Mouse (Mus musculus): ENCODE measurements around the gene Cd27. TPM values are rescaled to one million over a fixed set of nuclear protein-coding genes. Genes with fewer than 3 reads are reported as not detected.
A peak's percentile ranks its signal among the peaks of the same experiment; 100 is the strongest.

Cd27 gene
- total RNA-seq, 2 experiments from 2014 or later = 0.43 to 0.51 TPM

- DNase-seq = no peak
Measured at GRCm38 (mm10) chr6:125213715-125214114, 23.1 kb downstream of the Cd27 start.

GRCm38 (mm10) chr6:125213129-125213528 lies 23.7 kb downstream of the Cd27 start:
- DNase-seq = no peak

GRCm38 (mm10) chr6:125212621-125213020 lies 24.2 kb downstream of the Cd27 start:
- DNase-seq = no peak

GRCm38 (mm10) chr6:125210436-125210835 lies 26.4 kb downstream of the Cd27 start:
- no peak for DNase-seq

GRCm38 (mm10) chr6:125197166-125197565 lies 39.6 kb downstream of the Cd27 start:
- no peak for DNase-seq

- DNase-seq = no peak
Measured at GRCm38 (mm10) chr6:125196301-125196700, 40.5 kb downstream of the Cd27 start.

GRCm38 (mm10) chr6:125195541-125196075 lies 41.2 kb downstream of the Cd27 start:
- no peak for DNase-seq

- no peak for DNase-seq
Measured at GRCm38 (mm10) chr6:125193390-125193789, 43.4 kb downstream of the Cd27 start.

- no peak for DNase-seq
Measured at GRCm38 (mm10) chr6:125192841-125193240, 44.0 kb downstream of the Cd27 start.

GRCm38 (mm10) chr6:125192016-125192714 lies 44.6 kb downstream of the Cd27 start:
- peak; percentile 89 for DNase-seq

- peak; percentile 97 for DNase-seq
Measured at GRCm38 (mm10) chr6:125191332-125192015, 45.3 kb downstream of the Cd27 start, which contains the start of the genes Ncapd2 and Mrpl51. TSS of gene Ncapd2 (minus strand) at chr6:125191701. TSS of gene Mrpl51 (plus strand) at chr6:125191801.

- no peak for DNase-seq
Measured at GRCm38 (mm10) chr6:125190816-125191215, 46.0 kb downstream of the Cd27 start.

GRCm38 (mm10) chr6:125186203-125186602 lies 50.6 kb downstream of the Cd27 start:
- DNase-seq = no peak

Small RNA genes lying within 50 kb of the gene (microRNA-seq; reads per million reads assigned to microRNA genes)
- gene Mir3098 (ENCODE audit: borderline replicate concordance in 2 of 2) (0.53 to 0.74 reads per million in 2 experiments), gene Mir8113 (ENCODE audit: borderline replicate concordance in 2 of 2) (0 reads per million in 2 experiments)

Other genes with a start within 250 kb of the Cd27 start
- not detected for gene Pianp, start 240.3 kb downstream of the Cd27 start, total RNA-seq (2021)
- 10 to 100 TPM; 18.5 to 19.3 TPM for gene Zfp384, start 227.9 kb downstream of the Cd27 start, total RNA-seq (2021)
- gene Ing4, start 197.2 kb downstream of the Cd27 start, total RNA-seq (2021) = 10 to 100 TPM; 24.2 to 29.1 TPM
- gene Acrbp, start 187.3 kb downstream of the Cd27 start, total RNA-seq (2021) = 1 to 10 TPM; 1.1 to 1.9 TPM
- gene Lpar5, start 169.1 kb downstream of the Cd27 start, total RNA-seq (2021) = not detected
- 10 to 100 TPM; 67.8 to 72.6 TPM for gene Chd4, start 141.0 kb downstream of the Cd27 start, total RNA-seq (2021)
- gene Nop2, start 105.1 kb downstream of the Cd27 start, total RNA-seq (2021) = 10 to 100 TPM; 14.6 to 18.6 TPM
- gene Iffo1, start 91.8 kb downstream of the Cd27 start, total RNA-seq (2021) = 10 to 100 TPM; 12.4 to 15.3 TPM
- gene Gapdh, start 70.5 kb downstream of the Cd27 start, total RNA-seq (2021) = over 10,000 TPM; 11,297 to 11,631 TPM
- 10 to 100 TPM; 12.1 to 12.7 TPM for gene Ncapd2, start 45.3 kb downstream of the Cd27 start, total RNA-seq (2021)
- gene Mrpl51, start 45.2 kb downstream of the Cd27 start, total RNA-seq (2021) = 100 to 1,000 TPM; 214 to 227 TPM
- 10 to 100 TPM; 17.5 to 19.2 TPM for gene Vamp1, start 21.5 kb downstream of the Cd27 start, total RNA-seq (2021)
- 1 to 10 TPM; 1.4 to 2.6 TPM for gene Tapbpl, start 5.2 kb downstream of the Cd27 start, total RNA-seq (2021)
- gene Tuba3a, start 49.0 kb upstream of the Cd27 start, total RNA-seq (2021) = not detected
- gene Ltbr, start 76.9 kb upstream of the Cd27 start, total RNA-seq (2021) = 10 to 100 TPM; 21.2 to 21.7 TPM
- gene Scnn1a, start 83.6 kb upstream of the Cd27 start, total RNA-seq (2021) = under 1 TPM; 0.10 to 0.19 TPM
- gene Tnfrsf1a, start 112.4 kb upstream of the Cd27 start, total RNA-seq (2021) = 10 to 100 TPM; 26.7 to 33.7 TPM
- not detected for gene Plekhg6, start 143.8 kb upstream of the Cd27 start, total RNA-seq (2021)